Mouse (Mus musculus) ES-Bruce4 (cell line): ENCODE measurements at regions not wholly inside any gene's neighbourhood (a gene's known extent, or its start where the extent isn't known, plus 50 kb on each side); places are given as distances from the start of the nearest gene placed in this dataset.
"Not testable (repeated sequence)": the region's sequence is repeated elsewhere in the genome, so short reads cannot be mapped to it uniquely, and the experiment has no call there.

Experiments
- H3K27ac ChIP-seq: 2 replicates; pipeline ENCODE4 v1.5.1; 2012; ENCODE audit warnings: low read length, inconsistent platforms; ENCODE audit not compliant: insufficient read depth
- H3K27me3 ChIP-seq: 2 replicates; pipeline ENCODE4 v1.6.1; 2012; ENCODE audit warnings: mild to moderate bottlenecking, low read length, inconsistent platforms; ENCODE audit not compliant: control insufficient read depth, poor library complexity, insufficient read depth, severe bottlenecking
- H3K36me3 ChIP-seq: 2 replicates; pipeline ENCODE4 v1.6.1; 2012; ENCODE audit warnings: inconsistent platforms, mild to moderate bottlenecking, low read length, moderate library complexity; ENCODE audit not compliant: control insufficient read depth, poor library complexity, insufficient read depth, severe bottlenecking
- H3K4me1 ChIP-seq: one replicate; pipeline ENCODE4 v1.8.1; 2011; ENCODE audit warnings: low read length; ENCODE audit not compliant: control insufficient read depth, insufficient read depth
- H3K4me3 ChIP-seq: 2 replicates; pipeline ENCODE4 v1.5.1; 2011; ENCODE audit warnings: low read depth, mild to moderate bottlenecking, low read length
- H3K9ac ChIP-seq: 2 replicates; pipeline ENCODE4 v1.6.1; 2012; ENCODE audit warnings: low read depth, mild to moderate bottlenecking, inconsistent platforms; ENCODE audit not compliant: poor library complexity, severe bottlenecking
- H3K9me3 ChIP-seq: replicated peaks from 2 replicates; pipeline ENCODE4 v1.6.1; 2012; ENCODE audit warnings: mild to moderate bottlenecking, low read length, inconsistent platforms; ENCODE audit not compliant: control insufficient read depth, poor library complexity, insufficient read depth, severe bottlenecking
- CTCF ChIP-seq: IDR thresholded peaks from one replicate; pipeline ENCODE4 v1.8.1; 2011; ENCODE audit warnings: low read depth, low read length
- POLR2A ChIP-seq: IDR thresholded peaks from one replicate; pipeline ENCODE4 v1.8.1; 2011; ENCODE audit warnings: low read length; ENCODE audit not compliant: insufficient read depth

DNA sequence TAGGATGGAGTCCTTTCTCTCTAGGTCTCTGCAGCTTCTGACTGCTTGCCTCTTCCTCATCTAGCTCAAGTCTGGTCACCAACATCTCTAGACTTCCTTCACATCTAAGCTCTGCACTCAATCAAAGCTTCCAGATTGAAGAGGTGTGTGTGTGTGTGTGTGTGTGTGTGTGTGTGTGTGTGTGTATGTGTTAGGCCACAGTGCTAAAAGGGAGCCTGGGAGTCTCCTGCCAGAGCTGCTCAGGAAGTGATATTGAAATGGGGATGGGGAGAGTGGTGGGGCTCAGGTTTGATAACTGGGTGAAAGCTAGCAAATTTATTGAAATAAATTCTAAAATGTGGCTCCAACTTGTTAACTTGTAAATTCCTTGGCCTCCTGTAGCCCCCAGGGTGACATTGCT lies 73.3 kb downstream of the Gm31371 start:
- H3K27me3 ChIP-seq, H3K9me3 ChIP-seq, H3K9ac ChIP-seq, H3K27ac ChIP-seq, H3K4me1 ChIP-seq, H3K36me3 ChIP-seq, H3K4me3 ChIP-seq: not testable (repeated sequence)

DNA sequence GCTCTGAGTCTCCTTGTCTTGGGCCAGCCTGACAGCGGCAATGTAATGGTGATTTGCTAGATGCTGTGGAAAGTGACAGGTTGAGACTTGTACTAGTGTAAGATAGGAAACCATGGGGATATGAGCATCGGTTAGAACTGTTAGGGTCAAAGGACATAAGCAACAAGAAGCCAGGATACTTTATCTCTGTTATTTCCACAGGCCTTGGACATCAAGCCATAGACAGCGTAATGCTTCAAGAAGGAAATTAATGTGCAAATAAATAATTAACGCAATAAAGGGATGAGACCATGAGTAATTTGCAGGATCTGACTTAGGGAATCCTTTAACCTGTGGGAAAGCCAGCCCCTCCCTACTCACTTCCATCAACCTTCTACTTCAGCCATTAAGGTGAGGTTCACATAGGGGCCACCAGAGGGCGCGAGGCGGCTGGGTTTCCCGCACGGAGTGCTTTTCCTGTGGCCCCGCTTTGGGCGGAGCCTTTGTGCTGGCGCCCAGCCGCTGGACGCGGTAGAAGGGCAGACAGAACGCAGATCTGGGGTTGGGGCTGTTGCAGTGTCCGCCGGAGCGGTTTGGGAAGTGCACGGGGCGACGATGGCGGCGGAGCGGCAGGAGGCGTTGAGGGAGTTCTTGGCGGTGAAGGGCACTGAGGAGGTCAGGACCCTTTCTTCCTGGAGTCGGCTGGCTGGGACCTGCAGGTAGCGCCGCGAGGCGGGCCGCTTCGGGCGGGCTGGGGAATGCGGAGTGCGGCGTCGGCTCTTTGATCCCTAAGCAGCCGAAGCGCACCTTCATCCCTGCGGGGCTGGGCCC lies 76.5 kb downstream of the Gm31371 start:
- H3K4me3 ChIP-seq = peak overlapping the region; percentile 70
- no peak overlapping the region for H3K27ac ChIP-seq
- no peaks in the 10 kb centered on the region; the same call in 1 of the 2 replicates for H3K27me3 ChIP-seq
- peak; percentile 72 for TF ChIP-seq CTCF
- no peak for TF ChIP-seq POLR2A
- H3K9ac ChIP-seq = peak overlapping the region; percentile 67
- H3K36me3 ChIP-seq = peaks cover 5% of the 10 kb centered on the region
- no peaks in the 10 kb centered on the region for H3K4me1 ChIP-seq
- peaks cover 22% of the 10 kb centered on the region for H3K9me3 ChIP-seq

DNA sequence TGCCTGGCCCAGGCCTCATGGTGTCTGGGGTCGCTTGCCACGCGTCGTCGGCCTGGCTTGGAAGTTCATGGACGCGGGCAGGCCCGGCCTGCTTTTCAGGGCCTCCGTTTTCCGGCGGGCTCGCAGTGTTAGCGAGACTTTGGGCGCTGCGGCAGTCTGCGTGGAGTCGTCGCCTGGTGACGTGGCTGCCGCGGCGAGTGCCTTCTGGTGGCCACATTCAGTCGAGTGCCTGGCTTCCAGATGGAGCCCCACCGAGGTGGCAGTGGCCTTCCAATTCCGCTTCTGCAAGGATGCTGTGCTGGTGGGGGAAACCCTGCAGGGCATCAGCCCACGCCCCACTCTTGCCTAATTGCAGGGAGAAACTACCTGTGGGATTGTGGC lies 77.1 kb downstream of the Gm31371 start:
- H3K36me3 ChIP-seq, H3K27ac ChIP-seq, H3K4me1 ChIP-seq, H3K27me3 ChIP-seq: not testable (repeated sequence)
- Histone ChIP-seq H3K9ac (peak overlapping the region; percentile 67), H3K9me3 (peaks cover 22% of the 10 kb centered on the region), H3K4me3 (peak overlapping the region; percentile 70)

DNA sequence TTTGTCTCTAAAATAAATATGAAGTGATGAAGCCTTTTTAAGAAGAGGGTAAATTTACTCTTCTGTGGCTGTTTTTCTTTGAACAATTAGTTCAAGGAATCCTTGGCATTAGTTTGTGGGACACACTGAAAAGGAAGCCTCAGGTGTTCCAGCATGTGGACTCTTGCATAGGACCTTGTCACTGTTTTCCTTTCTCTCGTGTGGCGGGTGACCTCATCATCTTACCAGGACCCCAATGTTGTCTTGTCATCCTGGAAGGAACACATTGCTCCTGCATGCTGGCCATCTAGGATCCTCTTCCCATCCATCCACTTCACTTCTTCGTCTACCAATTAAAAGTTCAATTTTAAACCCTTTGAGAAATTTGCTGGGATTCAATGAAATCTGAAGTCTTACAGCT lies 104.9 kb downstream of the Gm31371 start:
- H3K4me1 ChIP-seq, H3K27me3 ChIP-seq, H3K27ac ChIP-seq, H3K9ac ChIP-seq, H3K4me3 ChIP-seq, H3K9me3 ChIP-seq, H3K36me3 ChIP-seq: not testable (repeated sequence)

DNA sequence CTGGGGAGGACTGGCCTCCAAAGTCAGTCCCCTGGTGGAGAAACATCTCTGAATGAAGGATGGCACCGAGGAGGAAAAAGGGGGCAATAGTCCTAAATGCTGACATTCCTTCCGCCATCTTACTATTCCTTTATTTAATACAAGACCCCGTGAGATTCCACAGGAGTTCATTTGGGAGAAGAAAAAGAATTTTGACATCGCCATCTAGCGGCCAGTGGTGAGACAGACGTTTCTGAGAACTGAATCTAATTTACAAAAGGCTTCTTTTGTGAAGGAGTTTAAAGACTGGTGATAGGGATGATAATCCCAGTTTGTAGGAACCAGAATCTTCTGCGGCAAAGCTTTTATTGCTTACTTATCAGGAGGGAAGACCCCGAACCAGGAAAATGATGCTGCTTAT lies 107.8 kb downstream of the Gm31371 start:
- not testable (repeated sequence) for H3K4me1 ChIP-seq, H3K4me3 ChIP-seq, H3K9me3 ChIP-seq, H3K36me3 ChIP-seq, H3K27ac ChIP-seq, H3K27me3 ChIP-seq, H3K9ac ChIP-seq

DNA sequence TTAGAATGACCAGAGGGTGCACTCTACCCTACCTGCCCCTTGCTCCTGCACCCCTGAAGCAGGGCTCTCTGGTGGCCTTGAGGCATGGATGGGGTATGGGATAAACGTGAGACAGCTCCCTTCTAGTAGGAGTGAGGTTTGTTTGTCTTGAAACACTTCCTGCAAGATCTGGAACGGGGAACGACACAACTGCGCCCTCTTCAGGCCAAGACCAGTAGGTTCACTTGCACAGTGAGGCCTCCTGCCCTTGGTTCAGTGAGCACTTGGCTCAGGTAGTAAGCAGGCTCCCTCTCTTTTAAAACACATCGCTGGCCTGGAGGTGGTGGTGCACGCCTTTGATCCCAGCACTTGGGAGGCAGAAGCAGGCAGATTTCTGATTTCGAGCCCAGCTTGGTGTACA lies 110.1 kb downstream of the Gm31371 start:
- H3K36me3 ChIP-seq, H3K4me3 ChIP-seq, H3K27me3 ChIP-seq, H3K9ac ChIP-seq, H3K9me3 ChIP-seq, H3K27ac ChIP-seq, H3K4me1 ChIP-seq: not testable (repeated sequence)
- peak; percentile 72 for TF ChIP-seq CTCF

DNA sequence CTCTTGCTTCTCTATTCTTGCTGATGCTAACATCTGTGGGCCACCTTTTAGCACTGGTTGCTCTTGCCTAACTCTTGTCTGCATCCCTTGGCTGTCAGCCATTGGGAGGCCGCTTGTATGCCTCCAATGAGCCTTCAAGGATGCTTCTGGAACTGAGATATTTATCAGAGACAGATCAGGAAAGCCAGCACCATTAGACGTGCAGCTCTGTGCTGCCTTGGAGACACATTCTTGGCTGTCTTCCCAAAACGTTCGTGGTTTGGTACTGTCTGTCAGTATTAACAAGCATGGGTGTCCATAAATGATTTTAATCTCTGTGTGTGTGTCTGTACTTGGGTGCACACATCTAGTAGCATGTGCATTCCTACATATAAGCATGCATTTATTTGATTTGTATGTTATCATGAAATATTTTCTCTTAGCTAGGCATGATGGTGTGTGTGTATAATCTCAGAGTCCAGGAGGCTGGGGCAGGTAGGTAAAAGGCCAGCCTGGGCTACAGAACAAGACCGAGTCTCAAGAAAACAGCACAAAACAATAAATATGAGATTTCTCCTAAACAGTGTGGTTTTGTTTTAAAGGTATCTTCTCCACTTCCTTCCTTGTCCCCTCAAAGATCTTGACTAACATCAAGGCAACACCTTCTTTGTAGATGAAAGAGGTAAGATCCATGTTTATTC lies 111.4 kb downstream of the Gm31371 start:
- H3K27me3 ChIP-seq, H3K27ac ChIP-seq, H3K9me3 ChIP-seq, H3K4me3 ChIP-seq, H3K9ac ChIP-seq, H3K36me3 ChIP-seq, H3K4me1 ChIP-seq: not testable (repeated sequence)

DNA sequence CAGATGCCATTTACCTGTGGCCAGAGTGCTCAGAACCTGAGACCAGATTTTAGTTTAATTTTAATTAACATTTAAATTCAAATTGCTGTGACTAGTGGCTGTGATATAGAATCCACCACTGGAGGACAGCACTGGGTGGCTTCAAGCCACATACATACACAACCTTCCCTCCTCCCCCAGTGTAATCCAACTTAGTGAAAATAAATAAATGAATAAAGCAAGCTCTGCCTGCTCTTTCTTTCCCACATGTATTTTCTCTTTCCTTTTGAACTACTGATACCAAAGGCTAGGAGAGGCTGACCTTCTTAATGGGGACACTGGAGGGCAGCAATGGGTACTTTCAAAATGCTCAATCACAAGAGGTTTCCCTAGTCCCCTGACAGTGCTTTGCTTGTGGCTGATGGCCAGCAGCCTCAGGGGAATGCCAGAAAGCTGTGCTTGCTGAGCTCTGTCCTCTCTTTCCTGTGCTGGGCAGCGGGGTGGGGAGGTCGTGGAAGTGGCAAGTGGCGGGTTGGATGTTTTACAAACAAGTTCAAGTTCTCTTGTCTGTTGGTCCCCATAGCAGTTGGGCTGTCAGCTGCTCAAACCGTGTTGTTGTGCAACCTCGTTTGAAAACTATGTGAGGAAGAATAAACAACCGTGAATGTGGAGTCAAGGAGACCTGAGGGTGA lies 112.4 kb downstream of the Gm31371 start:
- not testable (repeated sequence) for H3K4me3 ChIP-seq, H3K4me1 ChIP-seq, H3K9me3 ChIP-seq, H3K27me3 ChIP-seq, H3K27ac ChIP-seq, H3K9ac ChIP-seq, H3K36me3 ChIP-seq

DNA sequence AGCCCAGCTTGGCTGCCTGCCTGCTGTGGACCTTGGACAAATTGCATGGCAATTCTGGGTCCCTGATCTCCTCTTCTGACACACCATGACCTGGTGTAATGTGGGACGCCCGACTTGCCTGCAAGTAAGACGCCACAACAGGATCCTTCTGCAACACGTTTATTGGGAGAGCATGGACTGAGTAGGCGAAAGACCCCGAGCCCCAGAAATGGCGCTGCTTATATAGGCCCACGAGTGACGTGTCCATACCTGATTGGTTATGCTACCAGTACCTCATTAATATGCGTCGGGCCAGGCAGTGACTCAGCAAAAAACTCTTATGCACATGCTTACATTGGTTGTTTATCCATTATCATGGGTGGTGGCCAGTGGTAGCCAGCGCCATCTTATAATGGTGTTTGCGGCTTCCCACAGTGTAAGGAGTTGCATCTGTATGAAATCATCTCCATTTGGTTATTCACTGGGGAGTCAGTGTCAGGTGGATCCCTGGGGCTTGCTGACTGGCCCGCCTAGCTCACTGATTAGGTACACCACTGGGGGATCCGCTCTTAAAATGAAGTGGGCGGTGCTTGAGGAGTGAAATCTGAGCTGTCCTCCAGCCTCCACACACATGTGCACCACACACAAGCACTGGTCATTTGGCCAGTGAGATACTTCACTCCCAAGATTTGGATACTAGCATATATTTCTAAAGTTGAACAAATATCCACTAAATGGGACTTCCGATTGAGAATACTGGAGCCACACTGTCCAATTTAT lies 113.1 kb downstream of the Gm31371 start:
- not testable (repeated sequence) for H3K9me3 ChIP-seq, H3K27ac ChIP-seq, H3K9ac ChIP-seq, H3K36me3 ChIP-seq, H3K4me3 ChIP-seq, H3K4me1 ChIP-seq, H3K27me3 ChIP-seq
